Mouse (Mus musculus) myocyte (in vitro differentiated cells): Measurements from ENCODE around the gene Nr2c2ap. TPM values are rescaled to one million over a fixed set of nuclear protein-coding genes. Genes with fewer than 3 reads are reported as not detected.

Experiments
- H3K27me3 ChIP-seq: one replicate; pipeline ENCODE4 v1.6.1; 2011; ENCODE audit not compliant: control insufficient read depth, insufficient read depth, insufficient read length
- H3K36me3 ChIP-seq: one replicate; pipeline ENCODE4 v1.6.1; 2011; ENCODE audit not compliant: control insufficient read depth, insufficient read depth
- H3K4me2 ChIP-seq: one replicate; pipeline ENCODE4 v1.6.1; 2011; ENCODE audit warnings: low read depth, control low read depth
- H3K4me3 ChIP-seq: one replicate; pipeline ENCODE4 v1.5.1; 2011; ENCODE audit warnings: mild to moderate bottlenecking, control low read depth, moderate library complexity
- H3K79me2 ChIP-seq: one replicate; pipeline ENCODE4 v1.6.1; 2011; ENCODE audit not compliant: control insufficient read depth, insufficient read depth
- H3ac ChIP-seq: one replicate; pipeline ENCODE4 v1.6.1; 2011; ENCODE audit not compliant: control insufficient read depth, insufficient read length
- CEBPB ChIP-seq: IDR thresholded peaks from 2 replicates; pipeline ENCODE4 v1.6.1; 2011; ENCODE audit warnings: mild to moderate bottlenecking, moderate library complexity; ENCODE audit not compliant: poor library complexity, insufficient read depth, severe bottlenecking
- E2F4 ChIP-seq: IDR thresholded peaks from one replicate; pipeline ENCODE4 v1.6.1; 2011; ENCODE audit warnings: mild to moderate bottlenecking, control low read depth, moderate library complexity; ENCODE audit not compliant: insufficient read depth
- MAX ChIP-seq: IDR thresholded peaks from one replicate; pipeline ENCODE4 v1.6.1; 2011; ENCODE audit warnings: low read depth, mild to moderate bottlenecking, control low read depth
- MYOD1 ChIP-seq, 3 experiments: IDR thresholded peaks; one replicate each; pipeline ENCODE4 v1.6.1; 2011; ENCODE audit warnings: control low read depth in 2 of 3, low read depth in 2 of 3, mild to moderate bottlenecking in 2 of 3, moderate library complexity in 1 of 3; ENCODE audit not compliant: insufficient read length in 2 of 3, control insufficient read depth in 1 of 3
- MYOG ChIP-seq, 3 experiments: IDR thresholded peaks; one replicate each; pipeline ENCODE4 v1.6.1; 2011; ENCODE audit warnings: control low read depth in 2 of 3, low read depth in 2 of 3, mild to moderate bottlenecking in 2 of 3; ENCODE audit not compliant: insufficient read length in 2 of 3, control insufficient read depth in 1 of 3, insufficient read depth in 1 of 3
- POLR2A ChIP-seq: IDR thresholded peaks from one replicate; pipeline ENCODE4 v1.6.1; 2011; ENCODE audit warnings: low read depth, mild to moderate bottlenecking, control low read depth, moderate library complexity; ENCODE audit not compliant: insufficient read length
- POLR2AphosphoS2 ChIP-seq: IDR thresholded peaks from one replicate; pipeline ENCODE4 v1.6.1; 2011; ENCODE audit warnings: low read depth, control low read depth; ENCODE audit not compliant: insufficient read length
- REST ChIP-seq: IDR thresholded peaks from one replicate; pipeline ENCODE4 v1.6.1; 2011; ENCODE audit warnings: mild to moderate bottlenecking, control low read depth, moderate library complexity; ENCODE audit not compliant: insufficient read depth, insufficient read length
- SRF ChIP-seq: IDR thresholded peaks from one replicate; pipeline ENCODE4 v1.6.1; 2011; ENCODE audit warnings: low read depth; ENCODE audit not compliant: control insufficient read depth, insufficient read length
- TCF12 ChIP-seq: IDR thresholded peaks from one replicate; pipeline ENCODE4 v1.6.1; 2011; ENCODE audit warnings: mild to moderate bottlenecking, control low read depth; ENCODE audit not compliant: poor library complexity, insufficient read depth, severe bottlenecking
- TCF3 ChIP-seq: IDR thresholded peaks from one replicate; pipeline ENCODE4 v1.6.1; 2011; ENCODE audit warnings: low read depth, control low read depth; ENCODE audit not compliant: insufficient read length
- USF1 ChIP-seq: IDR thresholded peaks from one replicate; pipeline ENCODE4 v1.6.1; 2011; ENCODE audit warnings: low read depth, mild to moderate bottlenecking, control low read depth, moderate library complexity
- polyA plus RNA-seq: library from polyadenylated mRNA; unstranded; fragments of >200 nt; fragmentation: generic; extraction: Trizol; gene quantifications from one replicate; pipeline ENCODE4 v1.2.1, GENCODE M21; 2012; ENCODE audit warnings: missing spikeins

Gene Nr2c2ap
- polyA plus RNA-seq, 1 experiment, result 41.3 TPM

DNA sequence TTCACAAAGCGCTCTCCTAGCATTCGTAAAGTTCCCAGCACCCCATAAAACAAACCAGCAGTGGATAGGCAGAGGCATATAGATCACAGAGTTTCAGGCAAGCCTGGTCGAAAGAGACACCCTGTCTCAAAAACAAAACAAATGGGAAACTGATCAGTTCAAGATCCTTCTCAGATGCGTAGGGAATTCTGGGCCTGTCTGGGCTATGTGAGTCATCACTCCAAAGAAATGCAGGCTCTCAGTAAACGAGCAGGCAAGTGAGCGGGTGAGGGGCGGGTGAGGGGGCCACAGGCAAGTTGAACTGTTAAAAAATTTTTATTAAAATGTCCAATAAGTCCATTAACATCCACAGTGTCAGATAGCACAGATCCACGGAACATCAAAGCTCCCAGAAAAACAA is 38.3 kb upstream of the Nr2c2ap start:
- H3K27me3 ChIP-seq, result peaks cover 18% of the 10 kb centered on the region
- TF ChIP-seq TCF12, result no peak
- TF ChIP-seq POLR2AphosphoS2, result no peak
- no peak for TF ChIP-seq USF1
- no peak for TF ChIP-seq MAX
- no peak for TF ChIP-seq E2F4
- TF ChIP-seq TCF3, result no peak
- TF ChIP-seq MYOD1 (IDR thresholded peaks at IDR 0.05; ENCODE audit: control insufficient read depth in 1 of 3, insufficient read length in 2 of 3, low read depth in 2 of 3), result no peak
- no peak for TF ChIP-seq MYOG (IDR thresholded peaks at IDR 0.05; ENCODE audit: control insufficient read depth in 1 of 3, insufficient read depth in 1 of 3, insufficient read length in 2 of 3, low read depth in 2 of 3)
- TF ChIP-seq POLR2A, result no peak
- no peak for TF ChIP-seq REST
- no peak for TF ChIP-seq CEBPB
- no peak for TF ChIP-seq SRF
- H3K4me3 ChIP-seq, result no peak overlapping the region
- peak overlapping the region; percentile 30 for H3K4me2 ChIP-seq
- H3ac ChIP-seq, result no peak overlapping the region
- no peaks in the 10 kb centered on the region for H3K79me2 ChIP-seq
- H3K36me3 ChIP-seq, result no peaks in the 10 kb centered on the region

DNA sequence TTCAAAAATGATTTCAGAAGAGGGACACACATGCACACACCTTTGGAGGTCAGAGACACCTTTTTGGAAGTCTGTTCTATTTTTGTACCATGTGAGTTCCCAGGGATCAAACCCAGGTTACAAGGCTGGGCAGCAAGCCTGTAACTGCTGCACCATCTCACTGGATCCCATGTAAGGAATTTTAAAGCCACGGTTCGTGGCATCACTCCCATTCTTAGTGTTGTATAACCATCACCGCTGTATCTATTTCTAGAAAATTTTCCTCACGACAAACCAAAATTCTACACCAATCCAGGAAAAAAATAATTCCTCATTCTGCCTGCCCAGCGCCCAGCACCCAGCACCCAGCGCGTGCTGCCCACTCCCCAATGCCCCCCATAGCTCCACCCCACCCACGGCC is 31.9 kb upstream of the Nr2c2ap start:
- no peak overlapping the region for H3K4me2 ChIP-seq
- H3K27me3 ChIP-seq, result peaks cover 22% of the 10 kb centered on the region
- no peak overlapping the region for H3ac ChIP-seq
- TF ChIP-seq TCF12 (no peak), CEBPB (no peak), REST (no peak), MYOD1 (IDR thresholded peaks at IDR 0.05; ENCODE audit: control insufficient read depth in 1 of 3, insufficient read length in 2 of 3, low read depth in 2 of 3) (no peak), E2F4 (no peak), MAX (no peak), USF1 (no peak), TCF3 (no peak), MYOG (IDR thresholded peaks at IDR 0.05; ENCODE audit: control insufficient read depth in 1 of 3, insufficient read depth in 1 of 3, insufficient read length in 2 of 3, low read depth in 2 of 3) (no peak), POLR2A (no peak), POLR2AphosphoS2 (no peak)
- no peak overlapping the region for H3K4me3 ChIP-seq
- H3K79me2 ChIP-seq, result no peaks in the 10 kb centered on the region
- no peaks in the 10 kb centered on the region for H3K36me3 ChIP-seq

DNA sequence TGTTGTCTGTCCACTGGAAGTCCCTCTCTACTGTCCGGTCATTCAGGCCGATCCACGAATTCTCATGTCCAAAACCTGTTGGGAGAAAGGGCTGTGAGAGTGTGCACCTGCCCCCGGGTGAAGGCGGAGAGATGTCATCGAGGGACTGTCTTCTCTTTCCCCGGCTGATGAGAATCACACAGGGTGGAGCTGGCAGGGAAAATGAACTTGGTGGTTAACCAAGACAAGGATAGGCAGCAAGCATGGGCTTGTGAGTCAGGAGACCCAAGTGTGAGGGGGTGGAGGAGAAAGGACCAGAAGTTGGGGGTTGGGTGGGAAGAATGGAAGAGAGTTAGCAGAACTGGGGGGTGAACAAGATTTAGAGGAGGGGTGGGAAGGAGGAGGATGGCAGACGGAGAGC is 30.9 kb upstream of the Nr2c2ap start:
- no peak overlapping the region for H3K4me2 ChIP-seq
- TF ChIP-seq E2F4 (no peak), REST (no peak), USF1 (no peak), TCF12 (no peak), MYOD1 (IDR thresholded peaks at IDR 0.05; ENCODE audit: control insufficient read depth in 1 of 3, insufficient read length in 2 of 3, low read depth in 2 of 3) (no peak), MYOG (IDR thresholded peaks at IDR 0.05; ENCODE audit: control insufficient read depth in 1 of 3, insufficient read depth in 1 of 3, insufficient read length in 2 of 3, low read depth in 2 of 3) (no peak), POLR2AphosphoS2 (no peak)
- H3K27me3 ChIP-seq, result peaks cover 18% of the 10 kb centered on the region
- no peaks in the 10 kb centered on the region for H3K79me2 ChIP-seq
- H3K36me3 ChIP-seq, result no peaks in the 10 kb centered on the region
- no peak overlapping the region for H3K4me3 ChIP-seq
- no peak overlapping the region for H3ac ChIP-seq

DNA sequence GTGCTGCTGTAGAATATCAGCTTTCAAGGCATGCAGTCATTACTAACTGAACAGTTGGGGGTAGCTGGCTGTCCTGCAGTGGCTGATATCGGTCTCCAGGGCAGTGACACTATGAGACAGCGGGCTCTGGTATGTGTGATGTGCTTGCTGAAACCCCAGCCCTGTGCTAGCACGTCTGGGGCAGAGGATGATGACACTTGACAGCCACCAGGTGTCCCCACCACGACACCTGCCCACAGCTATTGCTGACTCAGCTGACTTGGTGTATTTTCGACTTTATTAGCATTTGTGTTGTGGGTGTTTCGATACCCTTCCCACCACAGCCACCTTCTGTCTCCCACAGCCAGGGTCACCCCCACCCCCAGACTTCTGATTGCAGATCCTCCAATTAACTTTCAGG is 26.6 kb upstream of the Nr2c2ap start:
- H3ac ChIP-seq, result no peak overlapping the region
- H3K4me3 ChIP-seq, result no peak overlapping the region
- H3K79me2 ChIP-seq, result no peaks in the 10 kb centered on the region
- no peaks in the 10 kb centered on the region for H3K36me3 ChIP-seq
- peaks cover 41% of the 10 kb centered on the region for H3K27me3 ChIP-seq
- no peak overlapping the region for H3K4me2 ChIP-seq
- no peak for TF ChIP-seq TCF12
- TF ChIP-seq USF1, result no peak
- no peak for TF ChIP-seq E2F4
- TF ChIP-seq POLR2A, result no peak
- TF ChIP-seq MYOG (IDR thresholded peaks at IDR 0.05; ENCODE audit: control insufficient read depth in 1 of 3, insufficient read depth in 1 of 3, insufficient read length in 2 of 3, low read depth in 2 of 3), result no peak
- no peak for TF ChIP-seq TCF3
- TF ChIP-seq POLR2AphosphoS2, result no peak
- TF ChIP-seq MYOD1 (IDR thresholded peaks at IDR 0.05; ENCODE audit: control insufficient read depth in 1 of 3, insufficient read length in 2 of 3, low read depth in 2 of 3), result no peak
- no peak for TF ChIP-seq REST
- TF ChIP-seq MAX, result no peak
- no peak for TF ChIP-seq CEBPB
- no peak for TF ChIP-seq SRF

DNA sequence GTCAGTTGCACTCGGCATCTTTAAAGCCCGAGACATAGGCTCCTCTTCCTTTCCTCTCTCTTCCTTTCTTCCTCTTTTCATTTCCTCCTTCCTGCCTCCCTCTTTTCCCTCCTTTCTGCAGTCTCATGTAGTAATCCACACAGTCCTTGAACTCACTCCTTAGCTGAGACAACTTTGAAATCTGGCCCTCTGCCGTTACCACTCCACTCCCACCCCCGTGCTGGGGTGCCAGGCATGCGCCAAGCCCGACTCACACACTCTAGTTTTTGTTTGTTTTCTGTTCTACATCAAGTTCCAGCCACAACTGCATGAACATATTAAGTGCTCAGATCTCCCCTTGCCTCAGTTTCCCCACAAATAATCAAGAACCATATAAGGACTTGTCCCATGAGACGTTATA is 26.2 kb upstream of the Nr2c2ap start:
- Histone ChIP-seq H3ac (no peak overlapping the region), H3K36me3 (no peaks in the 10 kb centered on the region), H3K4me3 (no peak overlapping the region), H3K79me2 (no peaks in the 10 kb centered on the region), H3K27me3 (peaks cover 45% of the 10 kb centered on the region), H3K4me2 (no peak overlapping the region)
- TF ChIP-seq CEBPB, result no peak
- TF ChIP-seq MYOG (IDR thresholded peaks at IDR 0.05; ENCODE audit: control insufficient read depth in 1 of 3, insufficient read depth in 1 of 3, insufficient read length in 2 of 3, low read depth in 2 of 3), result no peak
- no peak for TF ChIP-seq USF1
- TF ChIP-seq MAX, result no peak
- no peak for TF ChIP-seq TCF12
- TF ChIP-seq MYOD1 (IDR thresholded peaks at IDR 0.05; ENCODE audit: control insufficient read depth in 1 of 3, insufficient read length in 2 of 3, low read depth in 2 of 3), result no peak
- TF ChIP-seq SRF, result no peak
- TF ChIP-seq TCF3, result no peak
- no peak for TF ChIP-seq REST
- no peak for TF ChIP-seq POLR2AphosphoS2
- no peak for TF ChIP-seq POLR2A
- TF ChIP-seq E2F4, result no peak
